Mouse (Mus musculus) MEL (cell line): ENCODE measurements around the gene Adra2a.

Experiments used
- CHD2 ChIP-seq: IDR thresholded peaks from 2 replicates; pipeline ENCODE4 v1.6.1; 2011; ENCODE audit warnings: low read length, improper control_type of control experiment
- E2F4 ChIP-seq: IDR thresholded peaks from 2 replicates; pipeline ENCODE4 v1.6.1; 2011; ENCODE audit warnings: low read depth, low read length, improper control_type of control experiment, borderline replicate concordance
- NRF1 ChIP-seq: IDR thresholded peaks from 2 replicates; pipeline ENCODE4 v1.6.1; 2014; ENCODE audit warnings: low read depth, mild to moderate bottlenecking, inconsistent platforms, low read length, improper control_type of control experiment, moderate library complexity; ENCODE audit not compliant: poor library complexity, insufficient read depth, severe bottlenecking
- ZC3H11A ChIP-seq: IDR thresholded peaks from 2 replicates; pipeline ENCODE4 v1.6.1; 2012; ENCODE audit warnings: low read depth, mild to moderate bottlenecking, inconsistent platforms, low read length, improper control_type of control experiment

- TF ChIP-seq NRF1 (no peak), E2F4 (no peak), ZC3H11A (no peak), CHD2 (no peak)
Measured at GRCm38 (mm10) chr19:54051651-54052050, 7.7 kb downstream of the Adra2a start.
